Mouse (Mus musculus) CH12.LX (cell line): ENCODE measurements around the gene Ube2l3.

Experiments used
- CTCF ChIP-seq, 2 experiments: IDR thresholded peaks in 1 of 2; conservative IDR thresholded peaks in 1 of 2; 2 replicates each; pipeline ENCODE4 v1.5.1; 2011 to 2012; ENCODE audit warnings: low read depth in 2 of 2, low read length in 2 of 2, improper control_type of control experiment in 1 of 2, inconsistent platforms in 1 of 2, mild to moderate bottlenecking in 1 of 2, moderate library complexity in 1 of 2
- GABPA ChIP-seq: IDR thresholded peaks from 2 replicates; pipeline ENCODE4 v1.6.1; 2012; ENCODE audit warnings: low read depth, low read length, improper control_type of control experiment, inconsistent platforms; ENCODE audit not compliant: insufficient replicate concordance
- JUN ChIP-seq: IDR thresholded peaks from 2 replicates; pipeline ENCODE4 v1.6.1; 2011; ENCODE audit warnings: low read depth, mild to moderate bottlenecking, low read length, improper control_type of control experiment, moderate library complexity; ENCODE audit not compliant: insufficient read depth
- POLR2A ChIP-seq: IDR thresholded peaks from 2 replicates; pipeline ENCODE4 v1.6.1; 2011; ENCODE audit warnings: low read depth, mild to moderate bottlenecking, improper control_type of control experiment, low read length

DNA sequence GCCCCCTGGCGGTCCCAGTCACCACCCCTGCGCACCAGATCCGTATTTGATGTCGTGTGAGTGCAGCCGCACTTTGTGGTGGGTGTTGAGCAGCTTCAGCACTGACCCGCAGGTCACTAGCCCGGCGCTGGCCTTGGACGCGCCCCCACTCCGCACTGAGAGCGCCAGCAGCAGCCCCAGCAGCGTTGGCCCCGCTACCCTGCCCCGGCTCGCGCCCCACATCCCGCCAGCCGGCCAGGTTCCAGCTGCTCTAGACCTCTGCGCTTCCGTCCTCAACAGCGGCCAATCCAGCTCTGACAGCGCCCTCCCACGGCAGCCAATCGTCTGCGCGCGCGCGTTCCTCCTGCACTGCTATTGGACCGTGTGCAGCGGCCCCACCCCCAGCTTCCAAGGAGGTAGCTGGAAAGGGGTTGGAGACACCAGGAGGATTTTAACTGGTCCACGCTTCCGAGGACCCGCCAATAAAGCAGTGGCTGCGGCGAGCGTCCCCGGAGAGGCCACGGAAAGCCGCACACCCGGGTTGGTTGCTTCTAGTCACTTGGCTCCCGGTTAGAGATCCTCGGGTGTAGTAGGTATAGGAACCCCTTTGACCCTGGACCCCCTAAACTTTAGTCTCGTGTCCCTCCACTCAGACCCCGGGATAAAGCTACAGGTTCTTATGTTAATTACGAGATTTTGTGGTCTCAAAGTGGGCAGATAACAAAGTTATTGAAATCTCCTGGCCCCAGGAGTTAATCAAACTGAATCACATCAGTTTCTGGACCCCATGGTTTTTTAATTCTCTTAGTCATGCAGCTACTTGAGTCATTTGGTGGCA is 70.2 kb downstream of the Ube2l3 start, which contains the start of gene Sdf2l1:
- TF ChIP-seq CTCF (conservative IDR thresholded peaks at IDR 0.05 in 1 of 2, IDR thresholded peaks at IDR 0.05 in 1 of 2; ENCODE audit: low read depth in 2 of 2, low read length in 2 of 2), result peak in 1 of 2 experiments; percentile 50; a peak in 2 of 4 replicates
- TF ChIP-seq POLR2A, result peak; percentile 98
- TF ChIP-seq JUN, result no peak
- TF ChIP-seq GABPA, result no peak
